Mouse (Mus musculus) left cerebral cortex, postnatal 14 days (tissue): Measurements from ENCODE around the gene Trip4. TPM values are rescaled to one million over a fixed set of nuclear protein-coding genes. Genes with fewer than 3 reads are reported as not detected.

Source experiments
- DNase-seq, 2 experiments: peaks; one replicate each; pipeline ENCODE4 v3.0.0; 2021 to 2022; ENCODE audit warnings: low spot score in 2 of 2, mixed read lengths in 1 of 2
- intact Hi-C: fragments of 180-260 bp; cut with DNase I; formaldehyde crosslinking; loops from one replicate; pipeline ENCODE4 v1.15.1; 2025
- total RNA-seq, 2 experiments: library from RNA; stranded (reverse); gene quantifications; 2 replicates each; pipeline ENCODE4 v1.2.3; 2021

Trip4 gene
- total RNA-seq, 2 experiments from 2014 or later, result 33.4 to 35.6 TPM

DNA sequence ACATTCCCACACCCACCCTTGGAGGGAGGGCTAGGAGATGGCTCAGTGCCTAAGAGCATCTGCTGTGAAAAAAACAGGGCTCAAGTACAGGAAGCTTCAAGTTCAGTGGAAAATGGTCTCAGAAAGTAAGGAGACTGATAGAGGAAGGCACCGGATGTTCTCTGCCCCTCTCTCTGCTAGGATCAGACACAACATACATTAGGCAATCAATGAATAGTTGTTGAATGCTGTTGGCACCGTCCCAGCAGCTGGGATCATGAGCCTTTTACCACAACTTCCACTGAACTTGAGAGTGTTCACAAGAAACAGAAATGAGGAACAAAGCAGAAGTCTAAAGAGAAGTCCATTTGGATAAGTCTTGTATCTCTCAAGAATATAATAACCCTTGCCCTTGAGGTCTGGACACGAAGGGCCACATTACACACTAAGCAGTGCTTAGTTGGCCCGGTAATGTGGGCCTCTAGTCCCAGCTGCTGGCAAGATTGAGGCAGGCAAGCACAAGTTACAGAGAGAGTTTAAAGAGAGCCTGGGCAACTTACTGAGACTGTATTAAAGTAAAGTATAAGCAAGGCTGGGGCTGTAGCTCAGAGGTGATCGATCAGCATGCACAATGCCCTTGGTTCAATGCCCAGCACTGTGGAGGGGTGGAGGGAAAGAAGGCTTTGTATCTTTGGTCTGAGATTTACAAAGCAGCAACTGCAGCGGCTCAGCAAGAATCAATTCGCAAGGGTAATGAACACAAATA, 64.0 kb downstream of the Trip4 start:
- no peak for DNase-seq
- intact Hi-C loops, result loop anchor here (5.0 kb wide), 1 partner anchor 167 kb away; no protein-coding TSS in a partner anchor

DNA sequence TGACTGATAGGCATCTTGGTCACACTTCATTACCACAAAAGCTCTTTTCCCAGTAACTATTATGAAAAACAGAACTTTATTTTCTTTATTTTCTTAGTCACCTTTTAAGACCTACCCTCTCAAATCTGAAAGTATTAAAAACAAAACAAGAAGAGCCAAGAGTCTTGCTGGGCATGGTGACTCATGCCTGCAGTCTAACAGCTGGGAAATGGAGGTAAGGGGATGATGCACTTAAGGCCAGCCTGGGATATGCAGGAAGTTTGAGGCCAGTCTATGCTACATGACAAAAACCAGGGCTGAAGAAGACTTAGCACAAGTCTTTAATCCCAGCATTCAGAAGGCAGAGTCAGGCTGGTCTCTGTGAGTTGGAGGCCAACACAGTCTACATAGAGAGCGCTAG, 68.8 kb downstream of the Trip4 start:
- intact Hi-C loops, result no loop called here
- DNase-seq, result no peak

DNA sequence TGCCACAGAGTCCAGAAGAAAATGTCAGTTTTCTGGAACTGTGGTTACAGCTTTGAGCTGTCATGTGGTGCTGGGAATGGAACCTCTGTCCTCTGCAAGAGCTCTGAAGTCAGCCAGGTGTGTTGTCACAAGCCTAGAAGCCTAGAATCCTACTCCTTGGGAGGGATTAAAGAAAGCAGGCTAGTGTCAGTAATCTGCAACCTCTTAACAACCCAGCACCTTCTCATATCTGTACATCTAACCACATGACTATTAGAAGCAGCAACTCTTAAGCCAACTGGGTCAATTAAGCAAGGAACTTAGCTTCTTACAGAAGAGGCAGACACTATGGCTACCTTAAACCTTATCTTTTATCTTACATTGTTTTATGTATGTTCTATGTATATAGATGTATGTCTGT, 71.7 kb downstream of the Trip4 start:
- no peak for DNase-seq
- intact Hi-C loops, result no loop called here

- intact Hi-C loops, result loop anchor here (5.0 kb wide), 1 partner anchor 137 kb away; no protein-coding TSS in a partner anchor
- no peak for DNase-seq
Measured at GRCm38 (mm10) chr9:65834628-65835354, 73.8 kb downstream of the Trip4 start.

DNA sequence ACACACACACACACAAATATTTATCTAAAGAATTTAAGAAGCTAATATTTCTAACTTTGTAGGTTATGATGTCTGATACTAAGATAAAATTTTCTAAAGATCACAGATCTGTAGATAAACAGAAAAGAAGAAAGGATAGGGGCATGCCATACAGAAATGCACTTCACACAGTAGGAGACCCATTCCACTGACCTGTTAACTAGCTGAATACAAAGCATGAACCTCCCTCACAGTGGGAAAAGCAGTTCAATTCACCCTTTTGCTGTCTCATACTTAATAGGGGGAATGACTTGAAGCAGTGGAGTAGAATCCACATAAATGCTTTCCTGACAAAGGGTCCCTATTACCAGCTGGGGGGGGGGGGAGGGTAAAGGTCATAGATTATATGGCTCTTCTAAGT, 75.0 kb downstream of the Trip4 start:
- intact Hi-C loops, result loop anchor here (5.0 kb wide), 1 partner anchor 136 kb away; no protein-coding TSS in a partner anchor

GRCm38 (mm10) chr9:65833230-65833629, 75.4 kb downstream of the Trip4 start:
- intact Hi-C loops, result loop anchor here (5.0 kb wide), 1 partner anchor 136 kb away; no protein-coding TSS in a partner anchor
- no peak for DNase-seq

More for the DNA sequence above, 75.0 kb downstream of the Trip4 start:
- no peak for DNase-seq

GRCm38 (mm10) chr9:65832041-65832440, 76.6 kb downstream of the Trip4 start:
- DNase-seq, result peak; percentile 36 to 50
- intact Hi-C loops, result loop anchor here (5.0 kb wide), 1 partner anchor 135 kb away; no protein-coding TSS in a partner anchor

- intact Hi-C loops, result loop anchor here (5.0 kb wide), 1 partner anchor 134 kb away; no protein-coding TSS in a partner anchor
- no peak for DNase-seq
Measured at GRCm38 (mm10) chr9:65831164-65831563, 77.4 kb downstream of the Trip4 start.

- peak; percentile 33 to 66 for DNase-seq
- intact Hi-C loops, result loop anchor here (5.0 kb wide), 1 partner anchor 133 kb away; no protein-coding TSS in a partner anchor
Measured at GRCm38 (mm10) chr9:65830255-65830654, 78.3 kb downstream of the Trip4 start.

DNA sequence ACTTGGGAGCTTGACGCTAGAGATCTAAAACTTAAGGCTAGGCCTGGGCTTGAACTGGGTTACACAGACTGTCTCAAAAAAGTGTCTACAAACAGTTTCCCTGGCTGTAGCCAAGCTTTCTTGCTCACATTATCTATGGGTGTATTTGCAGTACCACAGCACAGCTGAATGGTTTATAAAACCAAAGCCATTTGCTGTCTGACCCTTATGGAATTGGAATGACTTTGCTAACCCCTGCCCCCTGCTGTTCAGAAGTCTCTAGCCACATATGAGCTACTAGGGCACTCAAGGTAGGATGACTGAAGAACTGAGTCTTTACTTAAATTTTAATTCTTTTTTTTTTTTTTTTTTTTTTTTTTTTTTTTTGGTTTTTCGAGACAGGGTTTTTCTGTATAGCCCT, 79.2 kb downstream of the Trip4 start:
- intact Hi-C loops, result loop anchor here (5.0 kb wide), 1 partner anchor 57 kb away; no protein-coding TSS in a partner anchor
- DNase-seq, result no peak

DNA sequence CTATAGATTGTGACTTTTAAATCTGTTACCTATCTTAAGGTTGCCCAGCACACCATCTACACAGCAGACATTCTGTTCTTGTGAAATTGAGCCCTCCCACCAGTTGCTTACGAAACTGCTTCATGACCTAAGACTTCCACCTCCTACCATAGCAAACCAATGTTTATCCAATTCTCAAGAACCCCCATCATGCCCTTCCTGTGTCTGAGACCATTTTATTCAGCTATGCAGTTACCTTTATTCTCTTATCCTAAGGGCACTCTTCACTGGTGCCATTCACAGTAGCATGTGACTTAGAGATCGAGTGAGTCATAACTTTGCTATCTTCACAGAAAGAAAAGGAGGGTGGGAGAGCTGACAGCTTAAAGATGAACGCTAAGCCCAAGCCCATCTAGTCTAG, 80.1 kb downstream of the Trip4 start:
- intact Hi-C loops, result loop anchor here (5.0 kb wide), 1 partner anchor 56 kb away; no protein-coding TSS in a partner anchor
- no peak for DNase-seq

GRCm38 (mm10) chr9:65828016-65828403, 80.6 kb downstream of the Trip4 start:
- intact Hi-C loops, result loop anchor here (5.0 kb wide), 1 partner anchor 56 kb away; no protein-coding TSS in a partner anchor
- DNase-seq, result no peak

GRCm38 (mm10) chr9:65827344-65828015, 81.1 kb downstream of the Trip4 start, which contains the start of gene Zfp609:
Gene Zfp609 (minus strand): TSS chr9:65827564.
- intact Hi-C loops, result loop anchor here (5.0 kb wide), 1 partner anchor 55 kb away; no protein-coding TSS in a partner anchor
- peak; percentile 96 for DNase-seq

- intact Hi-C loops, result loop anchor here (5.0 kb wide), 1 partner anchor 54 kb away; no protein-coding TSS in a partner anchor
Measured at GRCm38 (mm10) chr9:65826588-65827343, 81.8 kb downstream of the Trip4 start.

DNA sequence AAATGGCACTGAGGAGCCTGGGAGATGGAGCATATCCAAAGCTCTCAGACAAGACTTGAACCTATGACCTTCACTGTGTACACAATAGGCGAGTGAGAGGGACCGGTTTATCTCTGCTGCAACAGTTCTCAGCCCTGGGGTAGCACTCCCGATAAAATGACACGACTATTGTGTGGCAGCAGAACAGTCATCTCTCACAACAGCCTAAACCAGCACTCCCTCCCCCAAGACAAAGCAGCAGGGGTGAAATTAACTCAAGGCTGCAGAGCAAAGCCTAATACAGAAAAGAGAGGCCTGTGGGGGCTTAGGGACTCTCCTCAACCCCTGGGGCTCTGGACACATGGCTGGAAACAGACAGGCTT, 82.4 kb downstream of the Trip4 start:
- intact Hi-C loops, result loop anchor here (5.0 kb wide), 1 partner anchor 54 kb away; no protein-coding TSS in a partner anchor
- DNase-seq, result no peak

More at GRCm38 (mm10) chr9:65826588-65827343, 81.8 kb downstream of the Trip4 start:
- DNase-seq, result peak in 1 of 2 experiments; percentile 43

DNA sequence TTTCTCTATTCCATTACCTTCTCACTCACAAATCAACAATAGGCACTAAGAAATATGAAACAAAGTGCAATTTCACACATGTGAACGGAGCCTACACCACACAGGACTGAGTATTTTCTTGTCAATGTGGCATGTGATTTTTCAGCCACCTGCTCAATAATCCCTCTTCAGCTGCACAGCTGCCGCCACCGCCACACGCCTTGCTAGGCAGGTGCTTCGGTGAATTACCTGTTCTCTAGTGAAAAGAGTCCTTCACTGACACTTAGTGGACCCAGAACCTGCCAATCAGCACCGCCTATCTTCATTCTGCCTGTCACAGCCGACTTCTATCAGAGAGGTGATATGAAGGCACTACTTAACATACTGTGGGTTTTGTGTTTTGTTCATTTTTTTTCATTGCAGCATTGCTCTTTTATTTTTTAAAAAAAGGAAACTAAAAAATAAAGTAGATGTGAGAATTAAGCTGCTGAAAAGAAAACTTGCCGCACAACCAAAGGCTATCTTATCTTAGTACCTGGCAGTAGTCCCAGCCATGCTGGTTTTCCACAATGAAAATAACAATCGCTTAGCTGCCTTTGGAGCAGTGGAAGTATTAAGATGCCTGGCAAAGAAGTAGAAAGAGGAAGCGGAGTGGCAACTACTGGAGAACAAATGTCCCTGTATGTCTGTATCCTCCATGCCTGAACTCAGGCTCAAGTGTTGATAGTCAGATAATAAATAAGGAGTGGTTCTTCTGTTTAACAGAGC, 84.7 kb downstream of the Trip4 start:
- intact Hi-C loops, result no loop called here
- no peak for DNase-seq

GRCm38 (mm10) chr9:65822011-65822410, 86.6 kb downstream of the Trip4 start:
- intact Hi-C loops, result no loop called here
- no peak for DNase-seq

GRCm38 (mm10) chr9:65820301-65820700, 88.3 kb downstream of the Trip4 start:
- no peak for DNase-seq
- intact Hi-C loops, result no loop called here
